Mouse (Mus musculus): Measurements from ENCODE around the gene Dlx5.

DNA sequence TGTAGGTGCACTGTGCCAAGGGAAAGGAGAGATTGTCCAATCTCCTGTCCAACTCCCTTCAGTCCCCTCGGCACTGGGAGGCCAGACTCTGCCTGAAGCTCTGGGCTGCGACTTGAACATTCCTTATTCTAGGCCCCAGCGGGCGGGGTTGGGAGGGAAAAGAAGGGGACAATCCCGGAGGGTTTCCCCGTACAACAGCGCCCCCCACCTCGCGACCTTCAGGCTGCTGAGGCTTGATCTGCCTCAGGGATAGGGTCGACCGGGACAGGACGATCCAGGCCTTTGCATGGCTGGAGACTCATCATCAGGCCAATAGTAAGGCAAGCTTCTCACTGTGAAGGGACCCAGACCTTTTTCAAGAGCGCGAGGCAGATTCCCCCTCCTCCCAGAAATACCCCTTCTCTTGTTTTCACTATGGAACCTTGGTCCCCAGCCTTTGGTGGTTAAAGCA, 3.0 kb downstream of the Dlx5 start:
- TF ChIP-seq POLR2A (IDR thresholded peaks at IDR 0.05; ENCODE audit: insufficient read length, low read depth) (no peak), MYOG (IDR thresholded peaks at IDR 0.05; ENCODE audit: control insufficient read depth in 1 of 3, insufficient read depth in 1 of 3, insufficient read length in 2 of 3, low read depth in 2 of 3) (no peak), TCF3 (IDR thresholded peaks at IDR 0.05; ENCODE audit: insufficient read length, low read depth) (no peak), MYOD1 (IDR thresholded peaks at IDR 0.05; ENCODE audit: control insufficient read depth in 1 of 3, insufficient read length in 2 of 3, low read depth in 2 of 3) (no peak), MAX (IDR thresholded peaks at IDR 0.05; ENCODE audit: low read depth) (no peak), TCF12 (IDR thresholded peaks at IDR 0.05; ENCODE audit: insufficient read depth, poor library complexity, severe bottlenecking) (no peak), E2F4 (IDR thresholded peaks at IDR 0.05; ENCODE audit: insufficient read depth) (no peak), CEBPB (IDR thresholded peaks at IDR 0.05; ENCODE audit: insufficient read depth, poor library complexity, severe bottlenecking) (no peak), USF1 (IDR thresholded peaks at IDR 0.05; ENCODE audit: low read depth) (no peak)

Data from myocyte (in vitro differentiated cells).